Comparison of ENCODE assay signal across 7 mouse cellular contexts in the genomic region with DNA sequence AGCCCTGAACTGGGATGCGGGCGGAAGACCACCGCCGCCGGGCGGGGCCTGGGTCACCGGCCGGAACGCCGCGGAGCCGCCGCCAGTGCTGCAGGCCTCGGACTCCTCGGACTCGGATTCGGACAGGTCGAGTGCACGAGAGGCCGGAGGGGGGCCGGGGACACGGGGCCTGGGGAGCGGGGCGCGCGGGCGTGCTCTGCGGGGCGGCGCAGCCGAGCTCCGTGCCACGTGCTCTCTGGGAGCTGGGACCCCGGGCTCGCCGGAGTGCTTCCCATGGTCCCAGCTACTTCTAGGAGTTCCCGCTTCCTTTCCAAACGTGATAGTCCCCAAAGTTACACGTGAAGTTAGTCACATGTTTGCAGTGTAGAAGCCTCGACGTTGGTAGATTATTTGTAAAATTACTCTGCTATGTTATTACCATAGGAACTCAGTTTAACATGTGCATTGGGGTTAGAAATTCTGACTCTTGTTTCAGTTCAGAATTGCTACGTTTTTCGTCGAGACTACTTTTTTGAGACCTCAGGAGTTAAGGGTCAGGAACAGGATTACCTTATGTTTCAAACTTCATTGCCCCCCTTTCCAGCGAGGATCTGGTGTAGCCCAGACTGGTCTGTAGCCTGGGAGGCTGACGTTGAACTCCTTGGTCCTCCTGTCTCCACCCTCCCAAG. TPM values are rescaled to one million over a fixed set of nuclear protein-coding genes. Genes with fewer than 3 reads are reported as not detected.
A peak's percentile ranks its signal among the peaks of the same experiment; 100 is the strongest.
DNase-seq lines count a peak whose midpoint lies in the region; ATAC-seq lines count a peak whose summit lies in the region.

No protein-coding gene starts in this region.

- H3K9me3 ChIP-seq in forebrain, embryonic 11.5 days (ENCODE audit: control insufficient read depth, low read length) = no peaks in the 10 kb centered on the region

- peak overlapping the region; percentile 73 for H3K4me2 ChIP-seq in forebrain, embryonic 11.5 days (ENCODE audit: low read depth, low read length, severe bottlenecking)

- H3K4me1 ChIP-seq in forebrain, embryonic 11.5 days (replicated peaks; ENCODE audit: control insufficient read depth, insufficient read depth, low read length) = 0 out of 2 replicates have a peak, but pooled peaks cover 4% of the 10 kb centered on the region

- peak overlapping the region; percentile 72 for H3K4me3 ChIP-seq in forebrain, embryonic 11.5 days (ENCODE audit: low read depth, low read length)

- no peaks in the 10 kb centered on the region for H3K36me3 ChIP-seq in forebrain, embryonic 11.5 days (ENCODE audit: control insufficient read depth, insufficient read depth, low read length)

- H3K27me3 ChIP-seq in forebrain, embryonic 11.5 days (ENCODE audit: control insufficient read depth, insufficient read depth, low read length) = no peaks in the 10 kb centered on the region

- peak; percentile 70 for ATAC-seq in forebrain, embryonic 11.5 days (replicated peaks; ENCODE audit: low FRiP score)
- peak; percentile 18 for ATAC-seq in megakaryocyte, adult 5-6 weeks (ENCODE audit: poor library complexity, severe bottlenecking)

- intact Hi-C loops in heart, postnatal 36 days (cut with DNase I) = no loop called here

- no peak overlapping the region for H3K27ac ChIP-seq in forebrain, embryonic 11.5 days (ENCODE audit: low read depth, low read length)

- peak overlapping the region; percentile 78 for H3K9ac ChIP-seq in forebrain, embryonic 11.5 days (ENCODE audit: low read length)

- DNase-seq in MN1 (ENCODE audit: low spot score) = peak; percentile 61
- peak; percentile 38 for DNase-seq in brain, adult 2 months (ENCODE audit: low read depth, low spot score)
- DNase-seq in forebrain, embryonic 11.5 days (ENCODE audit: low spot score) = peak; percentile 80
- DNase-seq in heart, postnatal 36 days = peak; percentile 25 to 35
- DNase-seq in layer of hippocampus, postnatal 25 days (ENCODE audit: extremely low spot score in 1 of 2, low spot score in 1 of 2) = peak; percentile 8 to 18
- peak; percentile 7 for DNase-seq in spleen, adult 12 weeks (ENCODE audit: low spot score)

- WGBS in forebrain, embryonic 11.5 days = under 1% methylated on average over 38 of the region's 46 CpGs

RNA-seq across cellular contexts. Expression of gene Naf1, which starts 1.0 kb away (rescaled TPM):
- polyA plus RNA-seq in forebrain, embryonic 11.5 days (2014; fragmentation: Nextera tagmentation; extraction: Ambion mirVana) = 5.6 and 5.9 TPM in 2 replicates
- 1 to 10 TPM; 4.5 to 5.0 TPM for total RNA-seq in heart, postnatal 36 days (2021)
- total RNA-seq in layer of hippocampus, postnatal 25 days (2021) = 10 to 100 TPM; 12.8 to 15.7 TPM
- total RNA-seq in megakaryocyte, adult 5-6 weeks (2015) = 14.4 and 14.5 TPM in 2 replicates
- 3.3 and 5.1 TPM in 2 replicates for total RNA-seq in megakaryocyte, adult 5-6 weeks (2017)

Comparison
In these comparisons a context has a peak if more than half of its experiments do, and no peak if none do; other contexts are left out.
1. DNase-seq: peak in every context shown above with its lines; median percentile 80 in forebrain, embryonic 11.5 days; 61 in MN1; 38 in brain, adult 2 months; 30 in heart, postnatal 36 days; 13 in layer of hippocampus, postnatal 25 days; 7 in spleen, adult 12 weeks.